ENCODE assay signal across 49 mouse cellular contexts in the genomic region with DNA sequence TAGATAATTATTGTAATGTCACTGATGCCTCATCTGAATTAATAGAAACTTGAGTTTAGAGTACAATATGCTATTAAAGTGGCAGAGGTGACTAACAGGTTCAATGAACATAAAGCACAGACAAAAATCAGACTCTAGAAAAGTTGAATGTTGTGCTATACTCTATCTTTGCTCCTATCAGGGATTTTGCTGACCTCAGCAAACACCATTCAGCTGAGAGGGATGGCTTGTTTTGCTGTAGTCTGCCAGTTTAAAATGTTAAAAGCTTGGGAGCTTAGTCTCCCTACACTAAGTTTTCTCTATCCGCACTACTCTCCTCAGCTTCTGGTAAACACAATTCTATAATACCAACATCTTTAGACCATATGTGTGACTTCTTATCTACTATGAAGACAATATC. TPM values are rescaled to one million over a fixed set of nuclear protein-coding genes. Genes with fewer than 3 reads are reported as not detected.
"Had no signal": no experiment of that assay in that cellular context is flagged by ENCODE, and none has a peak within 500 bp of the region (broad histone marks: within the 10 kb centered on the region; RNA-seq: fewer than 3 reads in every experiment).

No protein-coding gene starts in this region.

- H3K27me3 ChIP-seq: heart, embryonic 12.5 days; heart, embryonic 13.5 days; heart, embryonic 15.5 days; hindbrain, embryonic 15.5 days; intestine, embryonic 15.5 days had no signal

- H3K9ac ChIP-seq: heart, embryonic 12.5 days; heart, embryonic 13.5 days; heart, embryonic 15.5 days; hindbrain, embryonic 12.5 days; hindbrain, embryonic 14.5 days; hindbrain, embryonic 15.5 days; intestine, embryonic 15.5 days had no signal

- H3K4me2 ChIP-seq: heart, embryonic 11.5 days; heart, embryonic 12.5 days; heart, embryonic 13.5 days; heart, embryonic 15.5 days; hindbrain, embryonic 12.5 days; hindbrain, embryonic 14.5 days; hindbrain, embryonic 15.5 days; intestine, embryonic 15.5 days had no signal

- H3K27ac ChIP-seq: heart, embryonic 13.5 days; heart, embryonic 15.5 days; hindbrain, embryonic 10.5 days; hindbrain, embryonic 12.5 days; hindbrain, embryonic 14.5 days; hindbrain, embryonic 15.5 days; hindbrain, postnatal 0 days; intestine, embryonic 15.5 days; kidney, postnatal 0 days; left cerebral cortex, adult 2 months had no signal

- H3K4me1 ChIP-seq: heart, embryonic 12.5 days; heart, embryonic 13.5 days; heart, embryonic 15.5 days; hindbrain, embryonic 10.5 days; hindbrain, embryonic 12.5 days; hindbrain, embryonic 15.5 days; intestine, embryonic 15.5 days had no signal

- ATAC-seq: hindbrain, embryonic 16.5 days; hindbrain, postnatal 0 days; inflammation-experienced regulatory T-cells, adult 6 months; intestine, embryonic 15.5 days; intestine, embryonic 16.5 days; intestine, postnatal 0 days had no signal

- H3K36me3 ChIP-seq: heart, embryonic 12.5 days; heart, embryonic 13.5 days; heart, embryonic 15.5 days; hindbrain, embryonic 10.5 days; hindbrain, embryonic 12.5 days; hindbrain, embryonic 15.5 days; intestine, embryonic 15.5 days had no signal

- H3K4me3 ChIP-seq: heart, embryonic 12.5 days; heart, embryonic 13.5 days; heart, embryonic 15.5 days; hindbrain, embryonic 10.5 days; hindbrain, embryonic 12.5 days; hindbrain, embryonic 15.5 days; intestine, embryonic 15.5 days; layer of hippocampus, adult 2 months; left cerebral cortex, adult 2 months had no signal

- DNase-seq: heart, postnatal 10 days; heart, postnatal 14 days; heart, postnatal 36 days; heart, postnatal 4 days; kidney, adult 11 months; kidney, adult 18-20 months; kidney, adult 2 months; kidney, adult 8-10 months; kidney, adult 9 months; kidney, postnatal 10 days; kidney, postnatal 14 days; kidney, postnatal 25 days; kidney, postnatal 36 days; kidney, postnatal 4 days; layer of hippocampus, adult 9-11 months; layer of hippocampus, postnatal 36 days had no signal

- H3K9me3 ChIP-seq: heart, embryonic 12.5 days; heart, embryonic 13.5 days; heart, embryonic 15.5 days; hindbrain, embryonic 10.5 days; hindbrain, embryonic 12.5 days; hindbrain, embryonic 15.5 days; intestine, embryonic 15.5 days had no signal

RNA-seq across cellular contexts. Expression of a gene that starts 9.5 kb away (rescaled TPM):
- total RNA-seq: heart, postnatal 10 days; heart, postnatal 14 days; heart, postnatal 25 days; heart, postnatal 36 days; heart, postnatal 4 days; hematopoietic stem cell, adult 5-6 weeks; hindbrain, postnatal 0 days; layer of hippocampus, adult 18-20 months; layer of hippocampus, adult 2 months; layer of hippocampus, adult 8-10 months; layer of hippocampus, postnatal 10 days; layer of hippocampus, postnatal 14 days; layer of hippocampus, postnatal 25 days; layer of hippocampus, postnatal 36 days; left cerebral cortex, adult 18-20 months; left cerebral cortex, adult 2 months; left cerebral cortex, adult 8-10 months had no signal
- polyA plus RNA-seq: heart, embryonic 11.5 days; heart, embryonic 12.5 days; heart, embryonic 13.5 days; heart, embryonic 14.5 days; heart, embryonic 15.5 days; heart, postnatal 0 days; hindbrain, embryonic 10.5 days; hindbrain, embryonic 11.5 days; hindbrain, embryonic 12.5 days; hindbrain, embryonic 14.5 days; hindbrain, embryonic 15.5 days; hindbrain, embryonic 16.5 days; hindbrain, postnatal 0 days; intestine, embryonic 14.5 days; intestine, embryonic 15.5 days; intestine, embryonic 16.5 days; intestine, postnatal 0 days; kidney, adult 2 months; kidney, embryonic 14.5 days; kidney, embryonic 16.5 days; large intestine, adult 2 months had no signal

RNA-seq across cellular contexts. Expression of a gene that starts 21.9 kb away (rescaled TPM):
- total RNA-seq: heart, postnatal 10 days; heart, postnatal 14 days; heart, postnatal 25 days; heart, postnatal 36 days; heart, postnatal 4 days; hematopoietic stem cell, adult 5-6 weeks; hindbrain, postnatal 0 days; layer of hippocampus, adult 18-20 months; layer of hippocampus, adult 2 months; layer of hippocampus, adult 8-10 months; layer of hippocampus, postnatal 10 days; layer of hippocampus, postnatal 14 days; layer of hippocampus, postnatal 25 days; layer of hippocampus, postnatal 36 days; left cerebral cortex, adult 18-20 months; left cerebral cortex, adult 2 months; left cerebral cortex, adult 8-10 months had no signal
- polyA plus RNA-seq: heart, embryonic 11.5 days; heart, embryonic 12.5 days; heart, embryonic 14.5 days; heart, postnatal 0 days; hindbrain, embryonic 10.5 days; hindbrain, embryonic 11.5 days; hindbrain, embryonic 12.5 days; hindbrain, embryonic 14.5 days; hindbrain, embryonic 15.5 days; hindbrain, embryonic 16.5 days; hindbrain, postnatal 0 days; inflammation-experienced regulatory T-cells, adult 6 months; intestine, embryonic 16.5 days; intestine, postnatal 0 days; kidney, adult 2 months; kidney, embryonic 14.5 days; kidney, embryonic 16.5 days; kidney, postnatal 0 days; large intestine, adult 2 months had no signal
